Mouse (Mus musculus) intestine, embryonic 14.5 days (tissue): Measurements from ENCODE around the gene Pak1. TPM values are rescaled to one million over a fixed set of nuclear protein-coding genes. Genes with fewer than 3 reads are reported as not detected.

Experiments
- ATAC-seq: fragments of 200-750 bp; cut with Nextera tagmentation; replicated peaks from 2 replicates; pipeline ENCODE4 v1.8.0; 2017; ENCODE audit warnings: low read depth, moderate number of reproducible peaks, moderate TSS enrichment, moderate library complexity; ENCODE audit not compliant: low FRiP score, low TSS enrichment
- DNase-seq: peaks from one replicate; pipeline ENCODE4 v3.0.0-alpha.2; 2018; ENCODE audit warnings: low spot score
- H3K27ac ChIP-seq: fragments of 300-500 bp; sonication (generic); 2 replicates; pipeline ENCODE4 v1.5.1; 2014; ENCODE audit warnings: low read depth, mild to moderate bottlenecking, control low read depth
- H3K27me3 ChIP-seq: fragments of 300-500 bp; sonication (generic); replicated peaks from 2 replicates; pipeline ENCODE4 v1.6.1; 2014; ENCODE audit warnings: low read length, control low read depth; ENCODE audit not compliant: control insufficient read depth, insufficient read depth
- H3K36me3 ChIP-seq: fragments of 300-500 bp; sonication (generic); 2 replicates; pipeline ENCODE4 v1.6.1; 2014; ENCODE audit warnings: low read length, control low read depth; ENCODE audit not compliant: control insufficient read depth, insufficient read depth
- H3K4me1 ChIP-seq: fragments of 300-500 bp; sonication (generic); replicated peaks from 2 replicates; pipeline ENCODE4 v1.6.1; 2014; ENCODE audit warnings: low read length, control low read depth, mixed read lengths; ENCODE audit not compliant: control insufficient read depth, insufficient read depth
- H3K4me2 ChIP-seq: fragments of 300-500 bp; sonication (generic); 2 replicates; pipeline ENCODE4 v1.6.1; 2014; ENCODE audit warnings: low read length
- H3K4me3 ChIP-seq: fragments of 300-500 bp; sonication (generic); 2 replicates; pipeline ENCODE4 v1.5.1; 2014; ENCODE audit warnings: low read depth, low read length, control low read depth, mixed read lengths
- H3K9ac ChIP-seq: fragments of 300-500 bp; sonication (generic); 2 replicates; pipeline ENCODE4 v1.6.1; 2014; ENCODE audit warnings: mild to moderate bottlenecking, low read length
- H3K9me3 ChIP-seq: fragments of 300-500 bp; sonication (generic); 2 replicates; pipeline ENCODE4 v1.6.1; 2016; ENCODE audit warnings: low read length, control low read depth; ENCODE audit not compliant: control insufficient read depth
- WGBS: fragments of 180-500 bp; shearing (Covaris S2); extraction: QIAGEN DNeasy Blood & Tissue Kit; methylation state at CpG from one replicate; pipeline ENCODE4 v1.1.7; 2014; 5-methylcytosine and 5-hydroxymethylcytosine counted together
- polyA plus RNA-seq: library from polyadenylated mRNA; unstranded; fragments of >200 nt; fragmentation: Nextera tagmentation; extraction: Ambion mirVana; gene quantifications from 2 replicates; pipeline ENCODE4 v1.2.1, GENCODE M21; 2014

Pak1 gene
- polyA plus RNA-seq, 1 experiment from 2014 or later = 39.3 TPM

GRCm38 (mm10) chr7:97749207-97750190 is 38.8 kb upstream of the Pak1 start:
- ATAC-seq (peak; percentile 46; the same call in 1 of the 2 replicates), DNase-seq (no peak)
- H3K4me2 ChIP-seq = peak overlapping the region; percentile 32
- no peaks in the 10 kb centered on the region for H3K4me1 ChIP-seq
- no peaks in the 10 kb centered on the region for H3K27me3 ChIP-seq
- no peaks in the 10 kb centered on the region for H3K36me3 ChIP-seq
- 36% methylated on average over 19 of the region's 19 CpGs for WGBS
- H3K27ac ChIP-seq = peak overlapping the region; percentile 38
- peak overlapping the region; percentile 6; the same call in 1 of the 2 replicates for H3K4me3 ChIP-seq
- H3K9me3 ChIP-seq = no peaks in the 10 kb centered on the region
- no peak overlapping the region for H3K9ac ChIP-seq

- H3K9me3 ChIP-seq = no peaks in the 10 kb centered on the region
- H3K27ac ChIP-seq = no peak overlapping the region
- DNase-seq (no peak), ATAC-seq (peak; percentile 66)
- H3K9ac ChIP-seq = 0 out of 2 replicates have a peak overlapping the region, but pooled peaks have one; percentile 4
- H3K4me2 ChIP-seq = no peak overlapping the region
- H3K36me3 ChIP-seq = no peaks in the 10 kb centered on the region
- H3K4me1 ChIP-seq = no peaks in the 10 kb centered on the region
- no peak overlapping the region for H3K4me3 ChIP-seq
- H3K27me3 ChIP-seq = no peaks in the 10 kb centered on the region
- 65% methylated on average over 18 of the region's 18 CpGs for WGBS
Observed at GRCm38 (mm10) chr7:97756967-97757881, 31.1 kb upstream of the Pak1 start.

GRCm38 (mm10) chr7:97764591-97764990 is 23.8 kb upstream of the Pak1 start:
- H3K4me1 ChIP-seq = no peaks in the 10 kb centered on the region
- H3K9me3 ChIP-seq = no peaks in the 10 kb centered on the region
- no peak for ATAC-seq
- no peaks in the 10 kb centered on the region for H3K36me3 ChIP-seq
- H3K27me3 ChIP-seq = no peaks in the 10 kb centered on the region
- no peak overlapping the region for H3K4me2 ChIP-seq
- H3K27ac ChIP-seq = no peak overlapping the region
- no peak overlapping the region for H3K9ac ChIP-seq
- no peak for DNase-seq
- 81% methylated on average over 11 of the region's 11 CpGs for WGBS
- H3K4me3 ChIP-seq = no peak overlapping the region

- no peaks in the 10 kb centered on the region for H3K4me1 ChIP-seq
- H3K9ac ChIP-seq = no peak overlapping the region
- no peaks in the 10 kb centered on the region for H3K9me3 ChIP-seq
- DNase-seq = no peak
- no peak overlapping the region for H3K4me3 ChIP-seq
- no peak for ATAC-seq
- no peaks in the 10 kb centered on the region for H3K27me3 ChIP-seq
- H3K4me2 ChIP-seq = no peak overlapping the region
- 89% methylated on average over 21 of the region's 21 CpGs for WGBS
- H3K36me3 ChIP-seq = no peaks in the 10 kb centered on the region
- H3K27ac ChIP-seq = no peak overlapping the region
Observed at GRCm38 (mm10) chr7:97765181-97765962, 23.0 kb upstream of the Pak1 start.

- WGBS = 80% methylated on average over 5 of the region's 5 CpGs
- H3K36me3 ChIP-seq = no peaks in the 10 kb centered on the region
- H3K4me3 ChIP-seq = no peak overlapping the region
- no peak overlapping the region for H3K27ac ChIP-seq
- no peaks in the 10 kb centered on the region for H3K27me3 ChIP-seq
- H3K4me2 ChIP-seq = no peak overlapping the region
- ATAC-seq (no peak), DNase-seq (no peak)
- no peaks in the 10 kb centered on the region for H3K9me3 ChIP-seq
- H3K9ac ChIP-seq = no peak overlapping the region
- no peaks in the 10 kb centered on the region for H3K4me1 ChIP-seq
Observed at GRCm38 (mm10) chr7:97765963-97766347, 22.4 kb upstream of the Pak1 start.

GRCm38 (mm10) chr7:97766406-97767166 is 21.8 kb upstream of the Pak1 start:
- WGBS = 71% methylated on average over 9 of the region's 9 CpGs
- Histone ChIP-seq H3K36me3 (no peaks in the 10 kb centered on the region), H3K4me2 (no peak overlapping the region), H3K4me1 (no peaks in the 10 kb centered on the region), H3K27me3 (no peaks in the 10 kb centered on the region), H3K9me3 (no peaks in the 10 kb centered on the region), H3K9ac (no peak overlapping the region), H3K27ac (no peak overlapping the region), H3K4me3 (no peak overlapping the region)
- ATAC-seq = no peak
- DNase-seq = no peak

GRCm38 (mm10) chr7:97767841-97768240 is 20.5 kb upstream of the Pak1 start:
- H3K36me3 ChIP-seq = no peaks in the 10 kb centered on the region
- WGBS = 63% methylated on average over 8 of the region's 8 CpGs
- DNase-seq = no peak

More at GRCm38 (mm10) chr7:97767841-97768240, 20.5 kb upstream of the Pak1 start:
- Histone ChIP-seq H3K9ac (no peak overlapping the region), H3K4me2 (no peak overlapping the region), H3K9me3 (no peaks in the 10 kb centered on the region), H3K4me3 (no peak overlapping the region), H3K27me3 (no peaks in the 10 kb centered on the region), H3K4me1 (no peaks in the 10 kb centered on the region), H3K27ac (no peak overlapping the region)
- no peak for ATAC-seq
